Mouse (Mus musculus): ENCODE data around the gene Zic4.

The Zic4 gene

DNA sequence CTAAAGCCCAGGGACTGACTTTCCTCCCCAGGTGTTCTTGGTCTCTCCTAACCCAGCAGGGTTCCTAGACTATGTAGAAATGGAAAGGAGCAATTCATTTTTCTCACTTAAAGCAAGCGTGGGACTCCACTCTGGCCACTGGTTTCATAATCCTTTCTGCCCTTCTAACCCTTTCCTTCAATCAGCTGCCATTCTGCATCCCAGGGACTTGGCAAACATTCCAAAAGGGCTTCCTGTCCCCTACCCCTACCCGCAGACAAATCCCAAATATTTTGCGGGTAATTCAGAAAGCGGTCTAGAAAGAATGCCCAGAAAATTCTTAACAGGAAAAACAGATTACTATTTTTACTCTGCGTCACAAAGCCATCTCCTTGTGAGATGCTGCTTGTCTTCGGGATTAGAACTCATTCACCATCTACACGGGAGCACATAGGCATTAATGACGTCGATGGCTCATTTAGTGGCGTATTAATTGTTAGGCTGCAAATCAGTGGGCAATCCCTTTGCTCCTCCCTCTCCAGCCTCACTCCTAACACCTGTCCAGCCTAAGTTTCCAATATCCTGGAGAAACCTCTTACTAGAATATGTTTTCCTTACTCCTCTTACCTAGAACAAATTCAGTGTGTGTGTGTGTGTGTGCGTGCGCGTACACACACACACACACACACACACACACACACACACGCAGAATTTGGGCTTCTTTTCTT lies 33.0 kb downstream of the Zic4 start:
- no peak for DNase-seq (ENCODE audit: extremely low read depth, insufficient read length, low spot score)

GRCm38 (mm10) chr9:91399976-91400375 lies 37.8 kb downstream of the Zic4 start:
- no peak for DNase-seq (ENCODE audit: extremely low read depth, insufficient read length, low spot score)

- DNase-seq (ENCODE audit: extremely low read depth, insufficient read length, low spot score), result no peak
These were observed 38.4 kb downstream of the Zic4 start for GRCm38 (mm10) chr9:91400482-91401093.

- no peak for DNase-seq (ENCODE audit: extremely low read depth, insufficient read length, low spot score)
These were observed 39.3 kb downstream of the Zic4 start for GRCm38 (mm10) chr9:91401471-91401870.

- no peak for DNase-seq (ENCODE audit: extremely low read depth, insufficient read length, low spot score)
These were observed 42.0 kb downstream of the Zic4 start for GRCm38 (mm10) chr9:91404229-91404628.

DNA sequence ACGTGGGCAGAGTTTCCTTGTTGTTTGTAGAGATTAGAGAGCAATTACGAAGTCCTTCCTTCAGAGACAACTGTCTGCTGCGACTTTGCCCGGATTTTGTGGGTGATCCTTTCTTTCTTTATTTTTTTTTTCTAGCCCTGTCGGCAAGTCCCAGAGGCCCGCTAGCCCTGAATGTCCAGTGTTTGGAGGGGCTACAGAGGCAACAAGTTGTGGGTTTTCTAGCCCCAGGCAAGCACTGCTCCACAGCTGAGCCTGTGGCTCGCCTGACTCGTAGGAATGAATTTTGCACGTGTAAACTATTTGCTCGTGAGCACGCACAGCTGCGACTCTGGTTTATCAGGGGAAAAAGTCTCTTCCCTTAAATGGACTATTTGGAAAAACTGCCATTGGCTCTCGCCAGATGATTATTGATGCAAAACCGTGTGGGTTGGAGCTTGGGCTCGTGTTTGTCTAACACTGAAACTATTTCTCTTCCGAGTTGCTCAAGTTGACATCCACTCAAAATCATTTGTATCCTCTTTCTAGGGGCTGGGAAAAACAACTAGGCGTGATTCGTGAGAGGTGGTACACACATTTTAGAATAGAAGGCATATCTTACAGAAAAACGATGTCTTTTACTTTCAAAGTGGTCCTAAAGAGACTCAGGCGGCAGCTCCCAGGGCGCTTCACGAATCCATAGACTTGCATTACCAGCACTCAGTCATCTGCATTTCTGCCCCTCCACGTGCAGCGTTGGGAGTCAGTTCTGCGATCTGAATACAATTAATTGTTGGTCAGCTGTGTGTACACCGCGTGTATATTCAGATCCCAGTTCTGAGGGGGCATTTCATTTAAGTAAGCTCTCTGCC lies 42.9 kb downstream of the Zic4 start:
- no peak for DNase-seq (ENCODE audit: extremely low read depth, insufficient read length, low spot score)

DNA sequence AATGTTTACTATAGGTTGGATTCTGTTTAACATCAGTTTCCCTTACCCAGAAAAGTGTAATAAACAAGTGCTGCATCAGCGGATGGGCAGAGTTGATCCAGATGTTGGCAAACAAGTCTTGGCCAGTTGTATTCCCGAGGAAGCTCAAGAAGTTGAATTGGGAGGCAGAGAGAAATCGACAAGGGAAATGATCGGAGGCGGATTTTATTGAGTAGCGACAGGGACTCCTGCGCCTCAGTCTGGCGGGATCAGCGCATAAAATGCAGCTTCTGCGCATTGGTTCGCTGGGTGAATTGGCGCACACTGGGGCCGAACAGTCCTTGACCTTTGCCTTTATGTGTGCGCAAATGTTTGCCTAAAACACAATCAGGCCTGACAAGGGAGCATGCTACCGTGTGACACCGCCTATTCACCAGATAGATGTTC lies 43.6 kb downstream of the Zic4 start:
- no peak for DNase-seq (ENCODE audit: extremely low read depth, insufficient read length, low spot score)

- no peak for DNase-seq (ENCODE audit: extremely low read depth, insufficient read length, low spot score)
These were observed 44.1 kb downstream of the Zic4 start for GRCm38 (mm10) chr9:91406258-91406763.

GRCm38 (mm10) chr9:91409771-91410170 lies 47.6 kb downstream of the Zic4 start:
- DNase-seq (ENCODE audit: extremely low read depth, insufficient read length, low spot score), result no peak

- DNase-seq (ENCODE audit: extremely low read depth, insufficient read length, low spot score), result no peak
These were observed 51.9 kb downstream of the Zic4 start for GRCm38 (mm10) chr9:91414007-91414661.

DNA sequence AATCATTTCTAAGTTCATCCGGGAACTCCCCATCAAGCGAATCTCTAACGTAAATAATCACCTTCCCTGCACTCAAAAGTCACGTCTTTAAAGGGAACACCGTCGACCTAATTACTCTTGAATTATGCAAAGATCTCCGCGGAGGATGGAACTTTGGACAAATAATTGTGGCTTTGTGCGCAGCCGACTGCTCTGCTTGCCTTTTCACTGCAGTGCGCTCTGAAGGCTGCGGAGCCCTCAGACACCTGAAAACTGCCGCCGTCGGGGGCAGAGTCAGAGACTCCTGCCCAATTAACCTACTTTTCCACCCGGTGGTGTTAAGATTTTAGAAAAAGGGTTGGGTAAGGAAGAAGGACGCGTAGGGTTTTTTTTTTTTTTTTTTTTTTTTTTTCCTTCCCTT lies 58.2 kb downstream of the Zic4 start:
- DNase-seq (ENCODE audit: extremely low read depth, insufficient read length, low spot score), result no peak
